ENCODE assay signal across 9 mouse cellular contexts in genomic region chr3:123173553-123174378, GRCm38 (mm10).
DNase-seq lines count a peak whose midpoint lies in the region; ATAC-seq lines count a peak whose summit lies in the region.
"Had no signal": no experiment of that assay in that cellular context is flagged by ENCODE, and none has a peak within 500 bp of the region (broad histone marks: within the 10 kb centered on the region; RNA-seq: fewer than 3 reads in every experiment).

No protein-coding gene starts in this region.

- no peak overlapping the region for H3K9ac ChIP-seq in kidney, embryonic 16.5 days (replicated peaks; ENCODE audit: low read length)
- H3K9ac ChIP-seq in stomach, embryonic 15.5 days: no peak overlapping the region
- H3K9ac ChIP-seq in midbrain, embryonic 16.5 days (ENCODE audit: low read depth, low read length): no peak overlapping the region
- H3K9ac ChIP-seq: lung, embryonic 15.5 days had no signal

- peaks cover 25% of the 10 kb centered on the region for H3K4me1 ChIP-seq in kidney, embryonic 16.5 days (ENCODE audit: insufficient read depth, low read length)
- H3K4me1 ChIP-seq in stomach, embryonic 15.5 days: peaks cover 9% of the 10 kb centered on the region; the same call in 1 of the 2 replicates
- H3K4me1 ChIP-seq in hindbrain, embryonic 10.5 days (replicated peaks): peaks cover 8% of the 10 kb centered on the region
- no peaks in the 10 kb centered on the region for H3K4me1 ChIP-seq in midbrain, embryonic 16.5 days (ENCODE audit: control insufficient read depth, insufficient read depth, low read length)

- H3K27me3 ChIP-seq in kidney, embryonic 16.5 days (ENCODE audit: insufficient read depth, low read length): no peaks in the 10 kb centered on the region
- no peaks in the 10 kb centered on the region for H3K27me3 ChIP-seq in stomach, embryonic 15.5 days (replicated peaks)
- H3K27me3 ChIP-seq in hindbrain, embryonic 10.5 days (ENCODE audit: insufficient read depth, poor library complexity, severe bottlenecking): no peaks in the 10 kb centered on the region
- H3K27me3 ChIP-seq in midbrain, embryonic 16.5 days (ENCODE audit: control insufficient read depth, insufficient read depth, low read depth, low read length): no peaks in the 10 kb centered on the region
- H3K27me3 ChIP-seq: lung, embryonic 15.5 days had no signal

- WGBS in kidney, embryonic 16.5 days: 75% methylated on average over 21 of the region's 21 CpGs
- WGBS in stomach, embryonic 15.5 days: 78% methylated on average over 21 of the region's 21 CpGs
- 77% methylated on average over 21 of the region's 21 CpGs for WGBS in hindbrain, embryonic 10.5 days
- 82% methylated on average over 21 of the region's 21 CpGs for WGBS in midbrain, embryonic 16.5 days

- H3K4me3 ChIP-seq in kidney, embryonic 16.5 days (ENCODE audit: low read length): no peak overlapping the region
- no peak overlapping the region for H3K4me3 ChIP-seq in stomach, embryonic 15.5 days (replicated peaks)
- no peak overlapping the region for H3K4me3 ChIP-seq in hindbrain, embryonic 10.5 days
- no peak overlapping the region for H3K4me3 ChIP-seq in midbrain, embryonic 16.5 days (ENCODE audit: low read depth, low read length)
- H3K4me3 ChIP-seq: lung, embryonic 15.5 days had no signal

- ATAC-seq in kidney, embryonic 16.5 days (ENCODE audit: low FRiP score, low TSS enrichment): no peak
- peak; percentile 34 for ATAC-seq in common myeloid progenitor, adult 5-6 weeks (replicated peaks; ENCODE audit: low read depth, poor library complexity, severe bottlenecking)
- peak; percentile 27 for ATAC-seq in inflammation-experienced regulatory T-cells, adult 6 months
- ATAC-seq in stomach, embryonic 15.5 days (ENCODE audit: insufficient read depth, low FRiP score, low read depth): no peak
- ATAC-seq in midbrain, embryonic 16.5 days: no peak

- H3K9me3 ChIP-seq in kidney, embryonic 16.5 days (ENCODE audit: low read length): no peaks in the 10 kb centered on the region
- no peaks in the 10 kb centered on the region for H3K9me3 ChIP-seq in stomach, embryonic 15.5 days
- no peaks in the 10 kb centered on the region for H3K9me3 ChIP-seq in hindbrain, embryonic 10.5 days
- no peaks in the 10 kb centered on the region for H3K9me3 ChIP-seq in midbrain, embryonic 16.5 days (replicated peaks; ENCODE audit: control insufficient read depth, low read length, poor library complexity, severe bottlenecking)
- H3K9me3 ChIP-seq: lung, embryonic 15.5 days had no signal

- H3K36me3 ChIP-seq in kidney, embryonic 16.5 days (ENCODE audit: insufficient read depth, low read length): no peaks in the 10 kb centered on the region
- H3K36me3 ChIP-seq in stomach, embryonic 15.5 days: no peaks in the 10 kb centered on the region
- H3K36me3 ChIP-seq in hindbrain, embryonic 10.5 days: no peaks in the 10 kb centered on the region
- no peaks in the 10 kb centered on the region for H3K36me3 ChIP-seq in midbrain, embryonic 16.5 days (ENCODE audit: control insufficient read depth, insufficient read depth, low read length)
- H3K36me3 ChIP-seq: lung, embryonic 15.5 days had no signal

- DNase-seq in kidney, adult 18-20 months: no peak
- DNase-seq in hindbrain, embryonic 10.5 days (ENCODE audit: low spot score): no peak
- no peak for DNase-seq in cerebellum, postnatal 4 days (ENCODE audit: low spot score in 2 of 2)

- H3K4me2 ChIP-seq in kidney, embryonic 16.5 days (replicated peaks; ENCODE audit: low read depth, low read length): no peak overlapping the region
- H3K4me2 ChIP-seq in stomach, embryonic 15.5 days: no peak overlapping the region
- H3K4me2 ChIP-seq in midbrain, embryonic 16.5 days (ENCODE audit: low read length): no peak overlapping the region
- H3K4me2 ChIP-seq: lung, embryonic 15.5 days had no signal

- 0 out of 2 replicates have a peak overlapping the region, but pooled peaks have one; percentile 24 for H3K27ac ChIP-seq in kidney, embryonic 16.5 days (ENCODE audit: low read length)
- peak overlapping the region; percentile 26; the same call in 1 of the 2 replicates for H3K27ac ChIP-seq in stomach, embryonic 15.5 days
- no peak overlapping the region for H3K27ac ChIP-seq in hindbrain, embryonic 10.5 days
- no peak overlapping the region for H3K27ac ChIP-seq in midbrain, embryonic 16.5 days (ENCODE audit: low read length)
- H3K27ac ChIP-seq: lung, embryonic 15.5 days had no signal

Comparison
In these comparisons a context has a peak if more than half of its experiments do, and no peak if none do; other contexts are left out.
1. ATAC-seq: peak in common myeloid progenitor, adult 5-6 weeks (single experiment) and inflammation-experienced regulatory T-cells, adult 6 months (single experiment); none in kidney, embryonic 16.5 days (single experiment), stomach, embryonic 15.5 days (single experiment) and midbrain, embryonic 16.5 days (single experiment).
2. H3K27ac ChIP-seq: peak in kidney, embryonic 16.5 days (single experiment) and stomach, embryonic 15.5 days (single experiment); none in hindbrain, embryonic 10.5 days (single experiment) and midbrain, embryonic 16.5 days (single experiment).